Mouse (Mus musculus) central nervous system, embryonic 18 days (tissue): ENCODE measurements around the gene Gm7361. TPM values are rescaled to one million over a fixed set of nuclear protein-coding genes. Genes with fewer than 3 reads are reported as not detected.

Experiments used
- polyA plus RNA-seq: library from polyadenylated mRNA; depleted of rRNA; stranded (reverse); fragments of >200 nt; gene quantifications from 2 replicates; pipeline ENCODE4 v1.2.3, GENCODE M21; 2012; rRNA removed

Gm7361 gene
- 1.1 and 1.3 TPM in 2 replicates for polyA plus RNA-seq

GRCm38 (mm10) chr5:26257391-26257790, at the start of gene Gm7361:
Gene Gm7361, plus strand, starts transcription at chr5:26257691.

Other genes with a start within 250 kb of the Gm7361 start
- gene Gm5862, start 234.8 kb upstream of the Gm7361 start, polyA plus RNA-seq = not detected in 2 replicates
- 0.04 TPM in 1 of 2 replicates, not detected in the other for gene Speer4a, start 218.1 kb upstream of the Gm7361 start, polyA plus RNA-seq
- not detected in 2 replicates for gene Gm7347, start 199.1 kb upstream of the Gm7361 start, polyA plus RNA-seq
- gene Gm10471, start 168.4 kb upstream of the Gm7361 start, polyA plus RNA-seq = not detected in 2 replicates
- 0.03 TPM in 1 of 2 replicates, not detected in the other for gene 5031410I06Rik, start 152.3 kb upstream of the Gm7361 start, polyA plus RNA-seq
- gene Gm10220, start 136.3 kb upstream of the Gm7361 start, polyA plus RNA-seq = not detected in 2 replicates